Mouse (Mus musculus) frontal cortex, adult (tissue): ENCODE measurements at regions not wholly inside any gene's neighbourhood (a gene's known extent, or its start where the extent isn't known, plus 50 kb on each side); places are given as distances from the start of the nearest gene placed in this dataset.

Source experiments
- ATAC-seq: cut with Nextera tagmentation; 2 replicates; pipeline ENCODE4 v1.9.2; 2017; ENCODE audit warnings: mild to moderate bottlenecking, moderate library complexity, mixed read lengths; ENCODE audit not compliant: low TSS enrichment

- no peak for ATAC-seq
These were observed 73.7 kb upstream of the Gm9747 start for GRCm38 (mm10) chr1:82159201-82159600.

GRCm38 (mm10) chr1:82162926-82163325, 70.0 kb upstream of the Gm9747 start:
- ATAC-seq, result no peak

- no peak for ATAC-seq
These were observed 64.8 kb upstream of the Gm9747 start for GRCm38 (mm10) chr1:82168158-82168557.

- no peak for ATAC-seq
These were observed 64.0 kb upstream of the Gm9747 start for GRCm38 (mm10) chr1:82168949-82169348.

- ATAC-seq, result no peak
These were observed 52.5 kb upstream of the Gm9747 start for GRCm38 (mm10) chr1:82180427-82180826.
